Mouse (Mus musculus): ENCODE measurements at regions not wholly inside any gene's neighbourhood (a gene's known extent, or its start where the extent isn't known, plus 50 kb on each side); places are given as distances from the start of the nearest gene placed in this dataset.

DNA sequence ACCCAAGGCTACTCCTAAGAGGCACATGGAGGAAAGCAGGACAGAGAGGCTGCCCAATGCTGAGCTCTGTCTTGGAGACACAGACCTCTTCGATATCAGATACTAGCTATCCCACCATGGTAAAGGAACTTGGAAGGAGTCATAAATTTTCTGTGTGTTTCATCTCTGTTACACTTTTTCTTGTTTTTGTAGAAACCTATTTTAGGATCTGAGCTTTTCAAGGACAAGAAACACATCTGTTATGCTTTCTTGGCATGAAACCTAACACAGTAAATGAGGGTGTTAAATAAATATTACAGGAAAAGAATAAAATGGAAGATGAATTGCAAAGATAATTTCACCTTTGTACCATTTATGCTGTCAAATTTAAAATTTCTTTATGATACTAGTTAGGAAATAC, 219.8 kb upstream of the Slc39a10 start:
- Histone ChIP-seq H3K4me1 (ENCODE audit: control insufficient read depth, insufficient read depth, insufficient read length, low read length) (no peaks in the 10 kb centered on the region), H3K36me3 (ENCODE audit: control insufficient read depth, insufficient read depth, low read length) (no peaks in the 10 kb centered on the region), H3K4me3 (ENCODE audit: low read depth, low read length) (no peak overlapping the region), H3K27me3 (ENCODE audit: control insufficient read depth, insufficient read depth, low read length) (no peaks in the 10 kb centered on the region), H3K27ac (ENCODE audit: insufficient read depth, low read depth, low read length) (no peak overlapping the region)
- 75% methylated on average over 1 of the region's 1 CpGs for WGBS
- TF ChIP-seq CTCF (IDR thresholded peaks at IDR 0.05; ENCODE audit: extremely low read depth, insufficient read length, insufficient replicate concordance, low read depth, low read length) (no peak), POLR2A (IDR thresholded peaks at IDR 0.05; ENCODE audit: low read depth, low read length) (no peak)

DNA sequence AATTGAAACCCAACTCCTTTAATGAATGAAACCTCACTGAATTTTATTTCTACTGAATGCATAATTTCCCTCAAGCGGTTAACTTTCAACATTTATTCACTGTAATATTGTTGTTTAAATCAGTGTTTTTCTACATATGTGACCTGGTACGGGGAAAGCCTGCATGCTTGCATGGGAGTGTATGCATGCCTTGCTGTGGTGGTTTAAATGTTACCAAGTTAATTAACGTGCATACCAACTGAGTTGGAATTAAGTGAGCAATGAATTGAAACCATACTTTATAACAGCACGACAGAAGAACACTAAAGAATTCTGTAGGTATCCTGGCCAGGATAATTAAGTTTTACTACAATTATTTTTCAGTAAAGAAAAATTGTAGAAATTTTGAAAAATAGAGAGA, 211.4 kb upstream of the Slc39a10 start:
- 81% methylated on average over 4 of the region's 4 CpGs for WGBS
- Histone ChIP-seq H3K27ac (ENCODE audit: insufficient read depth, low read depth, low read length) (no peak overlapping the region), H3K36me3 (ENCODE audit: control insufficient read depth, insufficient read depth, low read length) (no peaks in the 10 kb centered on the region), H3K4me1 (ENCODE audit: control insufficient read depth, insufficient read depth, insufficient read length, low read length) (no peaks in the 10 kb centered on the region), H3K4me3 (ENCODE audit: low read depth, low read length) (no peak overlapping the region), H3K27me3 (ENCODE audit: control insufficient read depth, insufficient read depth, low read length) (no peaks in the 10 kb centered on the region)
- TF ChIP-seq POLR2A (IDR thresholded peaks at IDR 0.05; ENCODE audit: low read depth, low read length) (no peak), CTCF (IDR thresholded peaks at IDR 0.05; ENCODE audit: extremely low read depth, insufficient read length, insufficient replicate concordance, low read depth, low read length) (no peak)

DNA sequence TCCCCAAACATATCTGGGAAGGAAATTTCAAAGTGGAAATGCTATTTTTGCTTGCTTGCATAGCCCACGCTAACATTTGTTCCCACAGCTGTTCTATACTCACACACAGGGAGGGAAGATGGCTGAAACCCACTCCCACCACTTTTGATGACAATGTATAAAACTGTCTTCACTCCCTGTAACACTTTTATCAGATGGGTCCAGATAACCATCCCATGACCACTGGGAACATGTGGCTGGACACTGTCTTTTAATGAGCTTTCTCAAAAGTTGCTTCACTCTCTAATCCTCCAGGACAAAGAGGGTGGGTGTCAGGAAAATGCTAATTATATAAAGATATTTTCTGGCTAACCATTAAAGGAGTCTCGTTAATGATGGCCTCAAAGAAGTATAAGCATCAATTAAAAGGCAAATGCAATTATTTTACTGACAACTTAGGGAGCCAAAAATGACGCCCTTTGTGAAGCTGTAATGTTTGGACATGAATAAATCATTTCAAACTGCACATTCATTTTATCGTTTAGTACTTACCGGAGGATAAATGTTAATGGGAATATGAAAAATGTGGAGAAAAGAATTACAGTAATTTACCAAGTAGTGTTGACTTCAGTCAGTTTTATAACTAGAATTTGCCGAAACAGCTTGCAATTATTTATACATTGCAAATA, 210.8 kb upstream of the Slc39a10 start:
- TF ChIP-seq POLR2A (IDR thresholded peaks at IDR 0.05; ENCODE audit: low read depth, low read length) (no peak), CTCF (IDR thresholded peaks at IDR 0.05; ENCODE audit: extremely low read depth, insufficient read length, insufficient replicate concordance, low read depth, low read length) (no peak)
- Histone ChIP-seq H3K27ac (ENCODE audit: insufficient read depth, low read depth, low read length) (no peak overlapping the region), H3K4me1 (ENCODE audit: control insufficient read depth, insufficient read depth, insufficient read length, low read length) (no peaks in the 10 kb centered on the region), H3K36me3 (ENCODE audit: control insufficient read depth, insufficient read depth, low read length) (no peaks in the 10 kb centered on the region), H3K27me3 (ENCODE audit: control insufficient read depth, insufficient read depth, low read length) (no peaks in the 10 kb centered on the region), H3K4me3 (ENCODE audit: low read depth, low read length) (no peak overlapping the region)
- WGBS: 75% methylated on average over 6 of the region's 6 CpGs

DNA sequence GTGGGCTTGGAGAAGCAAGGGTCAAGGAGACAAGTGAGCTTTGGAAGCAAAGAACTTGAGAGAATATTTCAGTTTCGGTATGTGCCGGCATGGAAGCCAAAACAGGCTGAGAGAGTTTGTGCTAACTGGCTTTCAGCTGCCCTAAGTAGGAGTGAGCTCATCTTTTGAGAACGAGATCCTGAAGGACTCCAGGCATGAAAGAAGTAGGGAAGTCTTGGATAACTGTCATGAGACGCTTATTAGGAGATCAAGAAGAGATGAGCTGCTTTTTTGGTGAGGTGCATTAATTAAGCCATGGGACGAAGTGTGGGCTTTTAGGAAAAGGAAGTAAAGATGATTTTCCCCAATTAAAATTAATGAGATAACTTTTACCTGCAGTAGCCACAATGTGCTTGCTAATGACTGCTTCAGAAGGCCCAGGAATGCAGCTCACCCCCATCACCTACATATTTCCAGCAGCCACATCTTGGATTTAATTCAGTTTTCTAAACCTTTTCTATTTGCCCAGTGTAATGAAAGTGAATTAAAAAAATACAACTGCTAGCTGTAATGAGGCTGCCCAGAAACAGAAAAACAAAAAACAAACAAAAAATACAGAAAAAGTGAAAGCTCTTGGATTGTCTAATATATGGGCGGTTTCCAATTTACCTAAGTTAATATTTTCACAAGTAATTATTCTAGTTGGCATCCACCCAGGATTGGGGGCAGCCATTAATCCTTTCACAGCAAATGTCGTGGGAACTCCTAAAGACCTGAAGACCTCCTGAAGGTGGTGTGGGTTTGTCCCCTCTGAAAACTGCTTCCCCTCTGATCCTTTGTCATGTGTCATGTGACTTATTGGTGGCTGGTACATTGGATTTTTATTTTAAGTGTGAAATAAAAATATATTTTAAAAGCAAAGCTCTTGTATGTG, 204.7 kb upstream of the Slc39a10 start:
- TF ChIP-seq POLR2A (IDR thresholded peaks at IDR 0.05; ENCODE audit: low read depth, low read length) (no peak), CTCF (IDR thresholded peaks at IDR 0.05; ENCODE audit: extremely low read depth, insufficient read length, insufficient replicate concordance, low read depth, low read length) (no peak)
- Histone ChIP-seq H3K36me3 (ENCODE audit: control insufficient read depth, insufficient read depth, low read length) (no peaks in the 10 kb centered on the region), H3K27ac (ENCODE audit: insufficient read depth, low read depth, low read length) (no peak overlapping the region), H3K4me3 (ENCODE audit: low read depth, low read length) (no peak overlapping the region), H3K4me1 (ENCODE audit: control insufficient read depth, insufficient read depth, insufficient read length, low read length) (no peaks in the 10 kb centered on the region), H3K27me3 (ENCODE audit: control insufficient read depth, insufficient read depth, low read length) (no peaks in the 10 kb centered on the region)
- 67% methylated on average over 7 of the region's 7 CpGs for WGBS

DNA sequence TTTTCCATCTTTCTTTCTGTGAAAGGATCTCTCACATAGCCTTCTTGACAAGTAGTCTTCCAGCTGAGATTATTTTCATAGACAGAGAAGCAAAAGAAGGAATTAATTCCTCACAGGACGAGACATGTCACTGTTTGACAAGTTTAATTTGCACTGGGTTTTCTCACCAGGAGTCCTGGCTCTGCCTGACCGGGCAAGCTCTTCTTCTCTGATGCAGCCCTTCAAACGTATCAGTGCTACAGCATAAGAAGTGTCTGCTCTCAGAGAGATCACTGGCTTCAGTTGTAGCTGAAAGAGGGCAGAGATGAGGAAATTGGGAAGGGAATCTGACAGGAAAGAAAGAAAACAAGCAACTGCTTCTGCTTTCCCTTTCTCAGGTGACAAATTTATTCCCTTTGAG, 201.8 kb upstream of the Slc39a10 start:
- Histone ChIP-seq H3K36me3 (ENCODE audit: control insufficient read depth, insufficient read depth, low read length) (no peaks in the 10 kb centered on the region), H3K4me1 (ENCODE audit: control insufficient read depth, insufficient read depth, insufficient read length, low read length) (no peaks in the 10 kb centered on the region), H3K4me3 (ENCODE audit: low read depth, low read length) (no peak overlapping the region), H3K27ac (ENCODE audit: insufficient read depth, low read depth, low read length) (no peak overlapping the region), H3K27me3 (ENCODE audit: control insufficient read depth, insufficient read depth, low read length) (no peaks in the 10 kb centered on the region)
- WGBS: 40% methylated on average over 3 of the region's 3 CpGs
- TF ChIP-seq POLR2A (IDR thresholded peaks at IDR 0.05; ENCODE audit: low read depth, low read length): no peak
- TF ChIP-seq CTCF (IDR thresholded peaks at IDR 0.05; ENCODE audit: extremely low read depth, insufficient read length, insufficient replicate concordance, low read depth, low read length): no peak

DNA sequence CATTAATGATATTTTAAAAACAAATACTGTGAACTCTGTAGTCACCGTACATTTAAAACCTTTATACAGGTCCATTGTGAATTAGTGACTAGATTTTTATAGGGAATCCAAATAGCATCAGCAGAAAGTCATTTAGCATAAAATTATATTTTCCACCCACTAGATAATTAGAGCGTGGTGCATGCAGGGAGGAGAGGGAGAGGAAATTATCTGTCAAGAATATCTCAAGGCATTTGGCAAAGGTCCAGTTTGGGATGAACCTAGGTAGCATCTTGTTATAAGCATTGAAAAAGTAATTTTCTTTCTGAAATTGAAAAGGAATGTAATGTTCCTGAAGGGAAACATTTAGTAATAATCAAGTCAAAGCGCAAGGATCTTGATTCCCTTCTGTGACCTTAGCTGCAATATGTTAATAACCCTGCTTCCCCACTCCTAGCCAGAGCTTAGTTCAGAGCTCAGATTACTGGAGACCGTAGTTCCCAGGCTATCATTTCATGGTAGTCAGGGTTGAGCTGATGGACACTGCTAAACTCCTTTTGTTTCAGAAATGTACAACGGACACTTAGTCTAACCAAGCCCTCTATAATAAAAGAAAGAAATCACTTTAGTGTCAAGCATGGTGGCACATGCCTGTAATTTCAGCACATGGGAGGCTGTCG, 200.8 kb upstream of the Slc39a10 start:
- Histone ChIP-seq H3K27ac (ENCODE audit: insufficient read depth, low read depth, low read length) (no peak overlapping the region), H3K27me3 (ENCODE audit: control insufficient read depth, insufficient read depth, low read length) (no peaks in the 10 kb centered on the region), H3K4me3 (ENCODE audit: low read depth, low read length) (no peak overlapping the region), H3K4me1 (ENCODE audit: control insufficient read depth, insufficient read depth, insufficient read length, low read length) (no peaks in the 10 kb centered on the region), H3K36me3 (ENCODE audit: control insufficient read depth, insufficient read depth, low read length) (no peaks in the 10 kb centered on the region)
- whole genome bisulfite sequencing: 68% methylated on average over 6 of the region's 6 CpGs
- TF ChIP-seq CTCF (IDR thresholded peaks at IDR 0.05; ENCODE audit: extremely low read depth, insufficient read length, insufficient replicate concordance, low read depth, low read length) (no peak), POLR2A (IDR thresholded peaks at IDR 0.05; ENCODE audit: low read depth, low read length) (no peak)

DNA sequence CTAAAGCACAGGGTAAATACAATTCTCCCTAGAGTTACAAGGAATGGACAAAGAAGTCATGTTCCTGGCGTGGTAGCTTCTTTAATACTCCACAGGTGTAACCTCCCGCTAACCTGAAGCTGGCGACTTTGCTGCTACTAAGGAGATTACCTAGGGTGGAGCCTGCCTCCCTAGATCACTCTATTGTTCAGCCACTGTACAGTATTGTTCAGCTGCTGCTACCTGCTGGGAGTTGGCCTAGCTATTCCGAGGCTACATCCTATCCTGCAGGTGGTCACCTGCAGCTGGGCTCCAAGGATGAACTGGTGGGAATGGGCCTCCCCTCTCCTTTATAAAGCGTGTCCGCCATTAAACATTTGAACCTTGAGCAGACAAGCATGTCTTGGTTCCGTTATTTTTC, 183.8 kb upstream of the Slc39a10 start:
- Histone ChIP-seq H3K36me3 (ENCODE audit: control insufficient read depth, insufficient read depth, low read length) (no peaks in the 10 kb centered on the region), H3K27me3 (ENCODE audit: control insufficient read depth, insufficient read depth, low read length) (no peaks in the 10 kb centered on the region), H3K4me1 (ENCODE audit: control insufficient read depth, insufficient read depth, insufficient read length, low read length) (no peaks in the 10 kb centered on the region), H3K4me3 (ENCODE audit: low read depth, low read length) (no peak overlapping the region), H3K27ac (ENCODE audit: insufficient read depth, low read depth, low read length) (no peak overlapping the region)
- 86% methylated on average over 7 of the region's 7 CpGs for WGBS
- TF ChIP-seq CTCF (IDR thresholded peaks at IDR 0.05; ENCODE audit: extremely low read depth, insufficient read length, insufficient replicate concordance, low read depth, low read length) (no peak), POLR2A (IDR thresholded peaks at IDR 0.05; ENCODE audit: low read depth, low read length) (no peak)
